Mouse (Mus musculus) megakaryocyte progenitor cell, adult 5-6 weeks (primary cell): ENCODE results near the gene Jpt1. TPM values are rescaled to one million over a fixed set of nuclear protein-coding genes. Genes with fewer than 3 reads are reported as not detected.
"Not testable (repeated sequence)": the region's sequence is repeated elsewhere in the genome, so short reads cannot be mapped to it uniquely, and the experiment has no call there.

Experiments used
- ATAC-seq: replicated peaks from 2 replicates; pipeline ENCODE4 v1.8.0; 2016; ENCODE audit warnings: mild to moderate bottlenecking, moderate TSS enrichment, inconsistent platforms; ENCODE audit not compliant: poor library complexity
- total RNA-seq, 2 experiments: library from RNA; stranded (forward) in 1 of 2; stranded (reverse) in 1 of 2; fragments of 157-497, 149-512 nt in 1 of 2; fragments of 200-1000 nt in 1 of 2; gene quantifications; 2 replicates each; pipeline versions ENCODE4 v1.2.3 to v1.2.4; 2015 to 2017

Jpt1 gene
- total RNA-seq, 2 experiments from 2014 or later: 157 to 179 TPM

DNA sequence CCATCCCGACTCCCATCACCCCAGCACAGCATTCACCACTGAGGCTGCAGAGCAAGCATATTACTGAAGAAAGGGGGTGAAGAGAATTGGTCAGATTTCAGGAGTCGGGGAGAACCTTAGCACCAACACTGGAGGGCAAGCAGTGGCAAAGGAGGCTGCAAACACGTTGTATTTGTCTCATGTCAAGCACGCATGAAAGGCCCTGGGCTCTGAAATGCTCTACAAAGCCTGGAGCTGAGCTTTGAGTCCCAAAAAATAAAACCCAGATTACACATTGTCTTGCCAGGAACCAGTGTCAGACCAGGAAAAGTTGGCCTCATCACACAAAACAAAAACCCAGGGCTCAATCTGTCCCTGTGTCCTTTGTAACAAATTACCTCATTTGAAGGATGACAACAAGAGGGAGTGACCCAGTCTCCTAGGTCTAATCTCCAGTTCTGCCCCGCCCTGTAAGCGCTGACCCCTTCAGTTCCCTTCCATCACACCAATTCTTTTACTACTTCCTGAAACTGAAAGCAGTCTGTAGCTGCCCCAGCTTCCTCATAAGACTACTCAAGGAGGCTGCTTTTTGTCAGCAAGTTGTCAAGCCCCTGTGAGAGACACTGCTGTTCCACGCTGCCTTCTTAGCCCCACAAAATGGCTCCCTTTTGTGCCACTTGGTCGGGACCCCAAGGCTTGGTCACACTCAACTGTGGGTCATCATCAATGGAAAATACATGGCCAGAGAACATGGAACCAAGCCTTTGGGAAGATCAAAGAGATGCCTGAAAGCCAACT is 1.6 kb downstream of the Jpt1 start:
- ATAC-seq: peak; percentile 15

- no peak for ATAC-seq
Measured at GRCm38 (mm10) chr11:115512004-115512403, 2.2 kb downstream of the Jpt1 start.

DNA sequence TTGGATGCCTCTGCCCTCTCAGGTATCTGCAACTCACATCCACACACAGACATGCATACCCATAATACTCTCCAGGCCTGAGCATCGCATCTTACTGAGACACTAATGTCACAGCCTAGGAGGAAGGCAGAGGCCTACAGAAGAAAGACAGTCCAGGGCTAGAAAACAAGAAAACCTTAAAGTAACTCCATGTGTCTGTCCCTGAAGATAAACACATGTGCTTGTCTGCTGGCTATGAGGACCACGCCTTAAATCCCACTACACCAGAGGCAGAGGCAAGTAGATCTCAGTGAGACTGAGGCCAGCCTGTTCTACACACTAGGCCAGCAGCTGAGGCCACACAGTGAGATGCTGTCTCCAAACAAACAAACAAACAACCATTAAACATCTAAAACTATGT is 3.1 kb downstream of the Jpt1 start:
- ATAC-seq: peak; percentile 36

- ATAC-seq: no peak
Measured at GRCm38 (mm10) chr11:115510507-115510888, 3.7 kb downstream of the Jpt1 start.

DNA sequence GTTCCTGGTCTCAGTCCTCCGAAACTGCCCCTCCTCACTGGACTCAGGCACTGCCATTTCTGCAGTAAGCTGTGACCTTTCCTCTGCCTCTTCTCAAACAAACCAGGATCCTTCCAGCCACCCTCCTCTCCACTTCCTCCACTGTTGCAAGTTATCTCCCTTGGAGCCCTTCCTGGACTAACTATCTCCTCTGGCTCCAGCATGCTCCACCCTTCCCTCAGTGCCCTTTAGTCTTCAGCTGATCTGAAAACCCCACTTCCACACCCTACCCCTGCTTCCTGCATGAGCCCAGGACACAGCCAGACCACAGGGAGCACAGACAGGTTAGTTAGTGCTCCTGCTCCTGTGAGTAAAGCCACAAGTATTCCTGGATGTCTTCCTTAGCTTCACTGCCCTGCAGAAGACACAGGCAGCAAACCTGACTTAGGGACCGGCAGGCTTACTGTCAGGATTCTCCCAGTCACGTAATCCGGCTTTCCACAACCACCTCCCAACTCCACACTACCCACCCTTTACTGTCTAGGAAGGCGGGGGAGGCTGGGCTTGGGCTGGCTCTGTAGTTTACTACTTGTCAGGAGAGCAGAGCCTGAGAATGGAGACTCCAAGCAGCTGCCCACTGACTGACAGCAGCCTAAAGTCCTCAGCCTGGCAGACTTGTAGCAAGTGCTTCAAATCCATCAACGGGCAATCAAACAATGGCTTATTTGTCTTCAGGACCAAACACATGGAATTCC is 4.2 kb downstream of the Jpt1 start:
- no peak for ATAC-seq

GRCm38 (mm10) chr11:115508061-115508460 is 6.1 kb downstream of the Jpt1 start:
- ATAC-seq: peak; percentile 35

DNA sequence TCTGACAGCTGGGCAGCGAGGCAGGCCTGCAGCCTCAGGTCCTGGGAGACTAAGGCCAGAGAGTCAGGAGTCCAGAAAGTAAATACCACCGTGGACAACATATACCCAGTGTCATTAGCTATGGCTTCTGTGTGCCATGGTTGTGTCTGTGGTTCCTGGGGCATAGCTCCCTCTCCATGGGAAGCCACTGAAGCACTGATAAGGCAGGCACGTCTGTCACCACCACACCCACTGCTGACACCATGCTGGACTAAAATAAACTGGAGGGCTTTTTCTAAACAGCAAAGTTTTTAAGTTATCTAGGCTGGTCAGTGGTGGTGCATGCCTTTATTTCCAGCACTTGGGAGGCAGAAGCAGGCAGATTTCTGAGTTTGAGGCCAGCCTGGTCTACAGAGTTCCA is 7.6 kb downstream of the Jpt1 start:
- ATAC-seq: peak; percentile 72

- no peak for ATAC-seq
Measured at GRCm38 (mm10) chr11:115502636-115503035, 11.6 kb downstream of the Jpt1 start.

DNA sequence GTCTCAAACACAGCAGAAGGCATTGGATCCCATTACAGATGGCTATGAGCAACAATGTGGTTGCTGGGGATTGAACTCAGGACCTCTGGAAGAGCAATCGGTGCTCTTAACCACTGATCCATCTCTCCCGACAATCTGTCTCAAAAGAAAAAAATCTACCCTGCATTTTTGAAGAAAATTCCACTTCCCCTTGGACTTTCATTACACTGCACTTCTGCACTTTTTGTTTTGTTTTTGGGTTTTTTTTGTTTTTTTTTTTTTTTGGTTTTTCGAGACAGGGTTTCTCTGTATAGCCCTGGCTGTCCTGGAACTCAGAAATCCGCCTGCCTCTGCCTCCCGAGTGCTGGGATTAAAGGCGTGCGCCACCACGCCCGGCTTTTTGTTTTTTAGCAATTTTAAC is 17.6 kb downstream of the Jpt1 start:
- not testable (repeated sequence) for ATAC-seq

- peak; percentile 28; the same call in 1 of the 2 replicates for ATAC-seq
Measured at GRCm38 (mm10) chr11:115492387-115492786, 21.8 kb downstream of the Jpt1 start.

GRCm38 (mm10) chr11:115491356-115492083 is 22.7 kb downstream of the Jpt1 start, which contains the start of gene Nt5c:
Gene Nt5c (minus strand): TSS chr11:115491862.
- peak; percentile 94 for ATAC-seq

DNA sequence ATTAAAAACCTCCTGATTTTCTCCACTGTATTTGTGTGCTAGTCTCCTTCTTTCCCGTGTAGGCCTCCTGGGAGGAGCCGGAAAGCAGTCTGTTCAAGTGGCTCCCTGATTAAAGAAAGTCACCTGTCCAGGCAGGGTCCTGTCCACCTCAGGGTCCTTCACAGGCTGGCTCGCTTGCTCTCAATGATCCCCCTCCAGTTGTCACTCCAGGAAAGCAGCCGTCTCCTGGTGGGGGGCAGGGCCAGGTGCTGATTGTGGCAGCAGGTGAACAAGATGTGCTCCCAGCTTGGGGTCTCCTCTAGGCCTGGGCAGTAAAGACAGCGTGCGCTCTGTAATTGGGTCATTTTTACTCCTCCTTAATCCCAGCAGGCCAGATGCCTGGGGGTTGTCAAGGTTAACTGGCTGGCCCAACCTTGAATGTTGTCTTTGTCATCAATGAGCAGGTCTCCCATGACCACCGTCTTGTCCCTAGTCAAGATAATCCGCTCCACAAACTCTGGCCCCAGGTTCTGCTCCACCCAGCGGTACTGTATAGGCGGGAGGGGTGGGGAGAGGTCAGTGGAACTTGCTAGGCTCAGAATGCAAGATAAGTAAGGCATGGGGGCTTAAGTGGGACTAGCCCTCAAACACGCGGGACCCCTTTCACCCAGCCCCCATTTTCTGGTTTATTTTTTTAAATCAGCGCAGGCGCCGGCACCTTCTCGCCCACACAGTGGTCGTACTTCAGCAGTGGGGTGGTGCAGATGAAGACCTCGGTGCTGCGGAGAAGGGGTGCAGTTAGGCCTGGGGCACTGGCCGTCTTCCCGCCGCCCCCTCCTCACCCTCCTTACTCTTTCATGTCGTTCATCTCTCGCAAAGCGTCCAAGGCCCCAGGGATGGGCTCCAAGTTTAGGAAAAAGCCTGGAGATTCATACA is 23.5 kb downstream of the Jpt1 start:
- 0 out of 2 replicates have a peak, but pooled peaks have one; percentile 3 for ATAC-seq

DNA sequence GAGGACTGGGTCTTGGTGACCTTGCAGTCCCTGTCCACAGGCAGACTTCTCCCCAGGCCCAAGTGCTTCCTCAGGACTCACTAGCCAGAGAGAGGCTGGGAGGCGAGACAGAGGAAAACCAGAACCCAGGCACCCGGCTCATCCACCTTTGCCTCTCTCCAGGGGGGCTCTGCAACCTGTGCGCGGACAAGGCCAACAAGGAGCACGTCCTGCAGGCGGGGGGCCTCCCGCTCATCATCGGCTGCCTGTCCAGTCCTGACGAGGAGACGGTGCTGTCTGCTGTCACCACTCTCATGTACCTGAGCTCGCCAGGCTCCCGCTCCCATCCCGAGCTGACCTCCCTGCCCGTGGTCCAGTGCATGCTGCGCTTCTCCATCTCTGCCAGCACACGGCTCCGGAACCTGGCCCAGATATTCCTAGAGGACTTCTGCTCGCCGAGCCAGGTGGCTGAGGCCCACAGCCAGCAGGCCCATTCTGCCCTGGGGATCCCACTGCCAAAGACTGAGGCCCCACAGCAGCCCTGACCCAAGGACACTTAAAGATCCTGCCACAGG is 25.6 kb downstream of the Jpt1 start:
- no peak for ATAC-seq

DNA sequence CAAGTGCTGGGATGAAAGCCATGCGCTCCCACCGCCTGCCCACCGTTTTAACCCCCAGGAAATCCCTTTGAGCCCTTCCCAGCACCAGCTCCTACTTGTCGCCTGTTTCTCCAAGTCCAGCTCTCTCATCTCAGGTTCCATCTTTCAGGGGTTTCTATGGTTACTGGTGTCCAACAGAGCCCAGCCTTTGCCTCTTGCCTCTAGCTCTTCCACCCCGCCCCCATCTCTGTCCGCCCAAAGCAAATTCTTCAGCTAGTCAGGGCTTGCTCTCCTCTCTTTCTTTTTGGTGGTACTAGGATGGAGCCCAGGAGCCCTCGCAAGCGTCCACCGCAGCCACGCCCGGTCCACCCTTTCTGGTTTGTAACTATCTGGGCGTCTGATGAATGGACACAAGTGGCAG is 29.0 kb downstream of the Jpt1 start:
- no peak for ATAC-seq

GRCm38 (mm10) chr11:115483726-115484125 is 30.5 kb downstream of the Jpt1 start:
- peak; percentile 89 for ATAC-seq

DNA sequence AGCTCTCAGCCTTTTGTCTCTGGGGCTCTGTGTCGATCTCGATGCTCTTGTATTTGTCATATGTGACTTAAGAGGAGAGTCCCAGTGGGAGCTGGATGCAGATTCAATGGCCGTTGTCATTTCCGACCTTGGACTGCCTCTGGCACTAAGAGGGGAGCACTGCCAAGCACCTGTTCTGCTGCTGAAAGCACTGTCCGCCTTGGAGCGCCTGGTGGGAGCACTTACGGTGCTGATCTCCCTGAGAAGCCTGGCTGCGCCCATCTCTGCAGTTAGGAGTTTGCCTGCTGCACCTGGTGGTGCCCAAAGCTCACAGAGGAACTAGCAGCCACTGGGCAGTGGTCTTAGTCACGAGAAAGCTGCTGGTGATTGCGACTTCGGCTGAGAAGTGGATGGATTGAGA is 30.9 kb downstream of the Jpt1 start:
- no peak for ATAC-seq

GRCm38 (mm10) chr11:115481553-115482259 is 32.5 kb downstream of the Jpt1 start:
- no peak for ATAC-seq

DNA sequence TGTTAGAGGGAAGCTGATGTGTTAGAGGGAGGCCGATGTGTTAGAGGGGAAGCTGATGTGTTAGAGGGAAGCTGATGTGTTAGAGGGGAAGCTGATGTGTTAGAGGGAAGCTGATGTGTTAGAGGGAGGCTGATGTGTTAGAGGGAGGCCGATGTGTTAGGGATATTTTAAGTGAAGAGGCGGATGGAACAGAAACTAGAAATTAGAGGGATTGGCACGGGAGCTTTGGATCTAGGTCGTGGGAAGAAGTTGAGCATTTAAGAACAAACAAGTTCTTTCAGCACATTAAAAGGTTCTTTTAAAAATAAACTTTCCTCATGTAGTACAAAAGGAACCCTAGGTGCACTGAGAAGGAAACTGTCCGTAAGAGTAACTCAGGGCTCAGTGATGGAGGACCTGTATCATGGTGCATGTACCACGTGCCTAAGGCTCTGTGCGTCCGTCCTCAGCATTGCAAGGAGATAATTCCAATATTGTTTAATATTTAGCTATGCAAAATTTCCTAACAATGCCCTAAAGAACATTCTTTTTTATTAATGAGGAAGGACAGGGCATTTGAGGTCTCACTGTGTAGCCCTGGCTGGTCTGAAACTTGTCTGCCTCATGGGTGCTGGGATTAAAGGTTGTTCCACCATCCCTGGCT is 35.8 kb downstream of the Jpt1 start:
- no peak for ATAC-seq

DNA sequence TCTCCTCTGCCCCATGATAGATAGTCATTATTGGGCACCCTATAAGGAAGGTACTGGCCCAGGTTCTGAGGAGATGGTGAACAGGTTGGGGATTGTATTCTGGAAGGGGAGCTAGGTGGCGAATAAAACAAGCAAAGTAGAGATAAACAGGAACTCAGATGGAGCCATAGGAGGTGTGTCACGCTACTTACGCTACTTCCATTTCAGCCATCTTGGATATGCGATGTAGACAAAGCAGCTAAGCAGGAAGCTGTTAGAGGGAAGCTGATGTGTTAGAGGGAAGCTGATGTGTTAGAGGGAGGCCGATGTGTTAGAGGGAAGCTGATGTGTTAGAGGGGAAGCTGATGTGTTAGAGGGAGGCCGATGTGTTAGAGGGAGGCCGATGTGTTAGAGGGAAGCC is 36.8 kb downstream of the Jpt1 start:
- ATAC-seq: peak; percentile 23; the same call in 1 of the 2 replicates
